Mouse (Mus musculus): ENCODE data around the gene Trmt10c. TPM values are rescaled to one million over a fixed set of nuclear protein-coding genes. Genes with fewer than 3 reads are reported as not detected.

Trmt10c gene
- total and polyA plus RNA-seq, 2 experiments from 2014 or later = 7.8 to 15.0 TPM

DNA sequence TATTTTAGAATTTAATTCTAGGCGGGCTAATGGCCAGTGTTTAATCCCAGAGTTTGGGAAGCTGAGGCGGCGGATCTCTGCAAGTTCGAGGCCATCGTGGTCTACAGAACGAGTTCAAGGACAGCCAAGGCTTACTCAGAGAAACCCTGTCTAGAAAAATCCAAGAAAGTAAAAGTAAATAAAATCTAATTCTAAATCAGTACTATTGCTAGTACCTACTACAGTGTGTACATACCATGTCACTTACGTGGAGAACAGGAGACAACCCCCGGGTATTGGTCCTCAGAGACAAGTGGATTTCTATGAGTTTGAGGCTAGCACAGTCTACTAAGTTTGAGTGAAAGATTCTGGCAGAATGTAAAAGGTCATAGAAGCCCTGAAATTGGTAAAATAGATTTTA lies 471 bp upstream of the Trmt10c start:
- peak overlapping the region; percentile 69 for H3K9ac ChIP-seq (replicated peaks; ENCODE audit: low read length)
- peaks cover 6% of the 10 kb centered on the region for H3K4me1 ChIP-seq (ENCODE audit: insufficient read depth, low read length)
- no peak for TF ChIP-seq CTCF (IDR thresholded peaks at IDR 0.05; ENCODE audit: low read depth)
- peaks cover 12% of the 10 kb centered on the region; the same call in 1 of the 2 replicates for H3K36me3 ChIP-seq (ENCODE audit: insufficient read depth, low read length)
- peak overlapping the region; percentile 66 for H3K4me3 ChIP-seq (ENCODE audit: low read length)
- DNase-seq (ENCODE audit: low spot score) (no peak), ATAC-seq (no peak)
- no peaks in the 10 kb centered on the region for H3K27me3 ChIP-seq (ENCODE audit: insufficient read depth, low read length)
- no peaks in the 10 kb centered on the region for H3K9me3 ChIP-seq (ENCODE audit: low read length)
- 27% methylated on average over 8 of the region's 8 CpGs for WGBS
- peak overlapping the region; percentile 79 for H3K4me2 ChIP-seq (ENCODE audit: low read depth, low read length)
- peak overlapping the region; percentile 95 for H3K27ac ChIP-seq

DNA sequence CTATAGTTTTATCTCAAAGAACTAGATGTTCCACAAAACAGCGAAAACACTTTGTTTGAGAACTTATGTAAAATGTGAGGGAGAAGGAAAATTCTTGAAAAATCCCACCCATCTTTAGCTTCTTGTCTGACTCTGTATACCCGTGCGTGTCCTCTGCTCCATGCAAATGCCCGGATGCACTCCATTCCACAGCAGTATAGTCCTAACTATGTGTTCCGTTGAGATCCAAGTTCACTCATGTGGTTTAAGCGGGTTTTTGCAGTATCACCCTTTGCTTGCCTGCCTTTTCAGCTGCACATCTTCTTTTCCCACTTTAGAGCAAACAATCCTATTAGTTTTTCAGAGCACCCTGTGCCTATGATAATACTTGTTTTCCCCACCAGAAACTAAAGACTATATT lies 1.1 kb downstream of the Trmt10c start:
- H3K4me2 ChIP-seq (ENCODE audit: low read depth, low read length) = peak overlapping the region; percentile 79
- ATAC-seq (no peak), DNase-seq (ENCODE audit: low spot score) (no peak)
- H3K4me3 ChIP-seq (ENCODE audit: low read length) = peak overlapping the region; percentile 66
- no peak overlapping the region for H3K27ac ChIP-seq
- H3K27me3 ChIP-seq (ENCODE audit: insufficient read depth, low read length) = no peaks in the 10 kb centered on the region
- peak overlapping the region; percentile 69; the same call in 1 of the 2 replicates for H3K9ac ChIP-seq (replicated peaks; ENCODE audit: low read length)
- no peak for TF ChIP-seq CTCF (IDR thresholded peaks at IDR 0.05; ENCODE audit: low read depth)
- peaks cover 17% of the 10 kb centered on the region; the same call in 1 of the 2 replicates for H3K36me3 ChIP-seq (ENCODE audit: insufficient read depth, low read length)
- WGBS = 69% methylated on average over 6 of the region's 6 CpGs
- H3K4me1 ChIP-seq (ENCODE audit: insufficient read depth, low read length) = peaks cover 6% of the 10 kb centered on the region
- H3K9me3 ChIP-seq (ENCODE audit: low read length) = no peaks in the 10 kb centered on the region

DNA sequence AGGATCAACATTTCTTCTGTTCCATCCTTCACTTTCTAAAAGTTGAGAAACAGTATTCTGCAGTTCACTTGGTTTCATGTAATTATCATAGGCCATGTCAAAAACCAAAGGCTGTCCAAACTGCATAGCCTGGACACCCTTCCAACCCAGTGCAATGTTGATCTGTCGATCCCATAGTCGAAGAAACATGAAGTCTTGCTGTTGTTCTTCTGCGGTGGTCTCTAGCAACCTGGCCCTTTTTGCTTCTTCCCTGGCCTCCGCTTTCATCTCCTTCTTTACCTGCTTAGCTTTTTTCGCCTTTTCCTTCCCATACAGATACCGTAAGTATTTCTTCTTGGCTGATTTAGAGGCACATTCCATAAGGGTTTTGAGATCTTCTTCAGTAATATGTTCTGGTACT lies 3.1 kb downstream of the Trmt10c start:
- ATAC-seq (no peak), DNase-seq (ENCODE audit: low spot score) (no peak)
- Histone ChIP-seq H3K9ac (replicated peaks; ENCODE audit: low read length) (no peak overlapping the region), H3K4me3 (ENCODE audit: low read length) (no peak overlapping the region), H3K4me2 (ENCODE audit: low read depth, low read length) (no peak overlapping the region), H3K27ac (no peak overlapping the region), H3K9me3 (ENCODE audit: low read length) (no peaks in the 10 kb centered on the region), H3K4me1 (ENCODE audit: insufficient read depth, low read length) (peaks cover 10% of the 10 kb centered on the region), H3K36me3 (ENCODE audit: insufficient read depth, low read length) (peaks cover 17% of the 10 kb centered on the region; the same call in 1 of the 2 replicates), H3K27me3 (ENCODE audit: insufficient read depth, low read length) (no peaks in the 10 kb centered on the region)
- 94% methylated on average over 6 of the region's 6 CpGs for WGBS
- TF ChIP-seq CTCF (IDR thresholded peaks at IDR 0.05; ENCODE audit: low read depth) = no peak

DNA sequence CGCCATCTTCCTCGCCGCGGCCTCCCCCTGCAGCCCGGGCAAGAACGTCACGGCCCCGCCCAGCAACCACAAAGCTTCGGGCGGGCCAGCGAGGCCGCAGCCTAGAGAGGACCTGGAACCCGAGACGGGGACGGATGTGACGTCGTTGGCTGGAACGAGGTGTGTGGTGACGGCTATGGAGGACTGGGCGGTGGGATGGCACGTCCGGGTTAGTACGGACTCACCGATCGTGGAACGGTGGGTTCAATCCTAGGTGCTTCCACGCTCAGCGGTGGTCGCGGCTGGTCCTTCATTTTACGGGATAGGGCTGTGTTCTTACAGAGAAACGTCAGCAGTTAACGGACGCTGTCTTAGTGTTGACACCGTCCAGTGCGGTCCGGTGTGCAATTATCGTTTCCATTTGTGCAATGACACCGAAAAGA lies 7.9 kb downstream of the Trmt10c start, which contains the start of gene Pcnp:
Gene Pcnp (minus strand): TSS at position 79 of the 422 bp plus-strand sequence.
- DNase-seq (ENCODE audit: low spot score) = peak; percentile 99
- under 1% methylated on average over 37 of the region's 39 CpGs for WGBS
- H3K9me3 ChIP-seq (ENCODE audit: low read length) = no peaks in the 10 kb centered on the region
- H3K4me2 ChIP-seq (ENCODE audit: low read depth, low read length) = peak within 1 kb of the TSS; percentile 74
- H3K4me3 ChIP-seq (ENCODE audit: low read length) = peak within 1 kb of the TSS; percentile 91
- no peaks in the 10 kb centered on the region for H3K27me3 ChIP-seq (ENCODE audit: insufficient read depth, low read length)
- H3K4me1 ChIP-seq (ENCODE audit: insufficient read depth, low read length) = peaks cover 14% of the 10 kb centered on the region; the same call in 1 of the 2 replicates
- TF ChIP-seq CTCF (IDR thresholded peaks at IDR 0.05; ENCODE audit: low read depth) = no peak
- H3K36me3 ChIP-seq (ENCODE audit: insufficient read depth, low read length) = peaks cover 13% of the 10 kb centered on the region; the same call in 1 of the 2 replicates
- H3K9ac ChIP-seq (replicated peaks; ENCODE audit: low read length) = peak within 1 kb of the TSS; percentile 97
- H3K27ac ChIP-seq = peak within 1 kb of the TSS; percentile 96
- peak; percentile 100 for ATAC-seq

DNA sequence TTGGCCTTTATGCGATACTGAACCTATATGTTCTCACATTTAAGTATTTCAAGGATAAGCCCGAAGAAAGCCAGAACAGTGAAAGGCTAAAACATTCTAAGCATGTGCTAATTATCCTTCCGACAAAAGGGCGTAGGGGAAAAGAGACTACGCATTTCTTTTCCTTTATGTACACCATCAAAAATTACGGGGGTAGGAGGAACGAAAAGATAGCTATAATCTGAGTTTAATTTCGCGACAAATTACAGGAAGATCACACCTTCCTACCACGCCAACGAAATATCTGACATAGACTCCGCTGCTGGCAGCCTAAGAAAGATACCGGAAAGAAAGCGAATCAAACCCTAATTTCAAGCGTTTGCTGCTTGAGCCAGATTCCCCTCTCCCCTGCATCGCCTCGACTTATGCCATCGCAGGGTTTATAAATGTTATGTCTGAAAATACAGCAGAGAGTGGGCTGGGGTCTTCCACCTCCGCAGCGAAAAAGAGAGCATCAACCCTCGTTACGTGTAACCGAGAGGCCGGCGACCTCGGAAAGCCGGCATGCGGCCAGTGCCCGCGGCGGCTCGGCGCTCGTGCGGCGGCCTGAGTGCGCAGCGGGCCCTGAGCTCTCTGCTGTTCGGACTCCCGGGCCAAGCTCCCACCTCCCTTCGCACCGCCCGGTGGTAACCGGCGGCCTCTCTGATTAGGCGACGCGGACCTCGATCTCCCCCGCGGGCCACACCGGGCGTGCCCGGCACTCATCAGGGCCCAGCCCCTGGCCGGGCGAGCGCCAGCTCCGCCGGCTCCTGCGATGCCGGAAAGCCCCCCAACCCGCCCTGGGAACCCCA lies 8.7 kb downstream of the Trmt10c start:
- Histone ChIP-seq H3K9me3 (ENCODE audit: low read length) (no peaks in the 10 kb centered on the region), H3K36me3 (ENCODE audit: insufficient read depth, low read length) (peaks cover 8% of the 10 kb centered on the region; the same call in 1 of the 2 replicates), H3K4me2 (ENCODE audit: low read depth, low read length) (peak overlapping the region; percentile 74), H3K27ac (peak overlapping the region; percentile 96), H3K27me3 (ENCODE audit: insufficient read depth, low read length) (no peaks in the 10 kb centered on the region), H3K4me1 (ENCODE audit: insufficient read depth, low read length) (peaks cover 14% of the 10 kb centered on the region; the same call in 1 of the 2 replicates), H3K9ac (replicated peaks; ENCODE audit: low read length) (peak overlapping the region; percentile 97), H3K4me3 (ENCODE audit: low read length) (peak overlapping the region; percentile 91)
- DNase-seq (ENCODE audit: low spot score) = peak; percentile 67
- peak; percentile 87 for ATAC-seq
- no peak for TF ChIP-seq CTCF (IDR thresholded peaks at IDR 0.05; ENCODE audit: low read depth)
- 1% methylated on average over 62 of the region's 62 CpGs for WGBS

DNA sequence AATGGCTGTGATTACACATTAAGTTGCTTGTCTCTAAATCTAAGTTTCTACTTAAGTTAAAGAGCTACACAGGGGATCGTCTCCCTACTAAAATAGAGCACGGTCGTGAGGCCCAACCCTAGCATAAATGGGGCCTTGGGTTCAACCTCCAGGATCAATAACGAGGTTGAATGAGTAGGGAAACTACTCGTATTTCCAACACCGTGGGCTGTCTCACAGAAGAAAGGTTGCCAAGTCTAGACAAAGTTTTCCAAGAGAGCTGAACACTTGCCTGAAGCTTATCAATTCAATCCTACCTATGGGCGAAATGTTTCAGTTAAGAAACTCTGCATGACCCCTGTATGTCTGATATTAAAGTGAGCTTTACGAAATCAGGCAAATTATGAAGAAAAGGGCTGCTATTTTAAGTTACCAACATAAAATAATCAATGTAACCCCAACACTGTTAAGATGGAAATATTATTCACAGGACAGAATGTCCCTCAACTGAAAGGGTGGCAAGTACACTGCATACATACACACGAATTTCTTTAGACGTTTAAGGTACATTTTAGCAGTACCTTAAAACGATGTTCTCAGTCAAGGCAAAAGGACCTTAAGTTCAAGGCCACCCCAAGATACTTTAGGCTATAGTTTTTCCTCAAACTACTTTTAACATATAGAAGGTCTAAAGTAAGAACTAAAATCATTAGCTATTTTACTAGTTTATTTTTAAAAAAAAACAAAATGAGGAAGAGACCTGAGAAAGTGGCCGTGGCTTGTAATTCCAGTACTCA lies 9.6 kb downstream of the Trmt10c start:
- peaks cover 6% of the 10 kb centered on the region; the same call in 1 of the 2 replicates for H3K36me3 ChIP-seq (ENCODE audit: insufficient read depth, low read length)
- no peak for ATAC-seq
- no peak for DNase-seq (ENCODE audit: low spot score)
- peak overlapping the region; percentile 91 for H3K4me3 ChIP-seq (ENCODE audit: low read length)
- H3K4me1 ChIP-seq (ENCODE audit: insufficient read depth, low read length) = peaks cover 14% of the 10 kb centered on the region; the same call in 1 of the 2 replicates
- TF ChIP-seq CTCF (IDR thresholded peaks at IDR 0.05; ENCODE audit: low read depth) = no peak
- 43% methylated on average over 12 of the region's 12 CpGs for WGBS
- no peaks in the 10 kb centered on the region for H3K9me3 ChIP-seq (ENCODE audit: low read length)
- H3K4me2 ChIP-seq (ENCODE audit: low read depth, low read length) = peak overlapping the region; percentile 74
- no peak overlapping the region for H3K27ac ChIP-seq
- peak overlapping the region; percentile 97 for H3K9ac ChIP-seq (replicated peaks; ENCODE audit: low read length)
- H3K27me3 ChIP-seq (ENCODE audit: insufficient read depth, low read length) = no peaks in the 10 kb centered on the region

Measured in hindbrain, postnatal 0 days (tissue).